Mouse (Mus musculus) lung, adult 2 months (tissue): ENCODE results near the gene Ube2e1. TPM values are rescaled to one million over a fixed set of nuclear protein-coding genes. Genes with fewer than 3 reads are reported as not detected.
"Not testable (repeated sequence)": the region's sequence is repeated elsewhere in the genome, so short reads cannot be mapped to it uniquely, and the experiment has no call there.

ENCODE experiments used
- DNase-seq: peaks from one replicate; pipeline ENCODE4 v3.0.0; 2022
- H3K4me1 ChIP-seq: fragments of 200-500 bp; 2 replicates; pipeline ENCODE4 v1.6.1; 2011; ENCODE audit warnings: low read length; ENCODE audit not compliant: control insufficient read depth, insufficient read depth
- H3K4me3 ChIP-seq: fragments of 200-500 bp; replicated peaks from 2 replicates; pipeline ENCODE3; 2011; ENCODE audit warnings: low read depth, mild to moderate bottlenecking, control low read depth, low read length; ENCODE audit errors: extremely low read depth
- CTCF ChIP-seq: fragments of 200-500 bp; IDR thresholded peaks from 2 replicates; pipeline ENCODE4 v1.5.1; 2011; ENCODE audit warnings: mild to moderate bottlenecking, low read length, control low read depth; ENCODE audit not compliant: insufficient read depth
- POLR2A ChIP-seq: fragments of 200-500 bp; IDR thresholded peaks from 2 replicates; pipeline ENCODE4 v1.6.1; 2011; ENCODE audit warnings: low read depth, mild to moderate bottlenecking, control low read depth, low read length, borderline replicate concordance; ENCODE audit errors: extremely low read depth
- WGBS: fragments of 180-500 bp; shearing (Covaris S2); methylation state at CpG from one replicate; pipeline ENCODE4 v1.1.7; 2018; 5-methylcytosine and 5-hydroxymethylcytosine counted together
- polyA plus RNA-seq: library from polyadenylated mRNA; depleted of rRNA; stranded (reverse); fragments of >200 nt; gene quantifications from 2 replicates; pipeline ENCODE4 v1.2.3, GENCODE M21; 2012

Ube2e1 gene
- polyA plus RNA-seq, 1 experiment, result 31.9 TPM

- Histone ChIP-seq H3K4me1 (peaks cover 4% of the 10 kb centered on the region), H3K4me3 (peak within 1 kb of the TSS; percentile 98)
- TF ChIP-seq POLR2A (peak; percentile 87), CTCF (no peak)
- DNase-seq, result peak; percentile 97
- WGBS, result under 1% methylated on average over 78 of the region's 78 CpGs
Observed at GRCm38 (mm10) chr14:18270529-18271441, 60.9 kb downstream of the Ube2e1 start, which contains the start of the genes Nkiras1 and Rpl15. Nkiras1 (plus strand) TSS chr14:18271136. Rpl15 (minus strand) TSS chr14:18271391.

GRCm38 (mm10) chr14:18269947-18270528 lies 61.6 kb downstream of the Ube2e1 start:
- peak overlapping the region; percentile 78 for H3K4me3 ChIP-seq
- 1% methylated on average over 24 of the region's 24 CpGs for WGBS
- H3K4me1 ChIP-seq, DNase-seq: not testable (repeated sequence)

GRCm38 (mm10) chr14:18263427-18263826 lies 68.2 kb downstream of the Ube2e1 start:
- 39% methylated on average over 4 of the region's 4 CpGs for WGBS

GRCm38 (mm10) chr14:18261203-18261602 lies 70.5 kb downstream of the Ube2e1 start:
- Histone ChIP-seq H3K4me1 (no peaks in the 10 kb centered on the region), H3K4me3 (no peak overlapping the region)
- TF ChIP-seq CTCF (no peak), POLR2A (no peak)
- 85% methylated on average over 3 of the region's 3 CpGs for WGBS
- no peak for DNase-seq

More at GRCm38 (mm10) chr14:18263427-18263826, 68.2 kb downstream of the Ube2e1 start:
- no peak for TF ChIP-seq POLR2A
- no peak for TF ChIP-seq CTCF
- H3K4me1 ChIP-seq, result no peaks in the 10 kb centered on the region
- H3K4me3 ChIP-seq, result no peak overlapping the region
- no peak for DNase-seq

GRCm38 (mm10) chr14:18242638-18243130 lies 89.0 kb downstream of the Ube2e1 start:
- WGBS, result 82% methylated on average over 21 of the region's 21 CpGs
- no peak for TF ChIP-seq POLR2A
- TF ChIP-seq CTCF, result no peak
- H3K4me3 ChIP-seq, result no peak overlapping the region
- DNase-seq, result no peak
- H3K4me1 ChIP-seq, result no peaks in the 10 kb centered on the region

GRCm38 (mm10) chr14:18241786-18242185 lies 89.9 kb downstream of the Ube2e1 start:
- H3K4me1 ChIP-seq, result no peaks in the 10 kb centered on the region
- H3K4me3 ChIP-seq, result no peak overlapping the region
- no peak for TF ChIP-seq CTCF
- no peak for TF ChIP-seq POLR2A
- DNase-seq, result no peak
- WGBS, result 82% methylated on average over 4 of the region's 4 CpGs

GRCm38 (mm10) chr14:18240132-18240531 lies 91.5 kb downstream of the Ube2e1 start:
- no peak for TF ChIP-seq CTCF
- no peak for TF ChIP-seq POLR2A
- no peak for DNase-seq
- no peak overlapping the region for H3K4me3 ChIP-seq
- WGBS, result 54% methylated on average over 7 of the region's 7 CpGs
- no peaks in the 10 kb centered on the region for H3K4me1 ChIP-seq

- H3K4me1 ChIP-seq, result peaks cover 5% of the 10 kb centered on the region
- TF ChIP-seq CTCF (no peak), POLR2A (peak; percentile 78)
- H3K4me3 ChIP-seq, result peak within 1 kb of the TSS; percentile 94
- DNase-seq, result peak; percentile 99
- WGBS, result 2% methylated on average over 51 of the region's 66 CpGs
Observed at GRCm38 (mm10) chr14:18238750-18239731, 92.6 kb downstream of the Ube2e1 start, which contains the start of gene Nr1d2. Nr1d2 (minus strand) TSS chr14:18239127.
